8 mouse cellular contexts compared by ENCODE assay signal in genomic region chr19:45748206-45748605, GRCm38 (mm10). TPM values are rescaled to one million over a fixed set of nuclear protein-coding genes. Genes with fewer than 3 reads are reported as not detected.
A peak's percentile ranks its signal among the peaks of the same experiment; 100 is the strongest.
DNase-seq lines count a peak whose midpoint lies in the region; ATAC-seq and TF ChIP-seq lines count a peak whose summit lies in the region.

No protein-coding gene starts in this region.

- 0 out of 2 replicates have a peak, but pooled peaks have one; percentile 0 for TF ChIP-seq CTCF in cerebellum, adult 2 months (IDR thresholded peaks at IDR 0.05; ENCODE audit: borderline replicate concordance, insufficient read depth, low read depth, low read length)
- TF ChIP-seq CTCF in stomach, postnatal 0 days (IDR thresholded peaks at IDR 0.05; ENCODE audit: low read depth): no peak

- H3K9me3 ChIP-seq in neural tube, embryonic 11.5 days (ENCODE audit: control insufficient read depth, low read length): no peaks in the 10 kb centered on the region
- no peaks in the 10 kb centered on the region for H3K9me3 ChIP-seq in limb, embryonic 15.5 days
- H3K9me3 ChIP-seq in stomach, postnatal 0 days (ENCODE audit: control insufficient read depth, low read length): no peaks in the 10 kb centered on the region

- 30% methylated on average over 9 of the region's 9 CpGs for WGBS in cerebellum, adult 2 months
- WGBS in neural tube, embryonic 11.5 days: 54% methylated on average over 9 of the region's 9 CpGs
- WGBS in limb, embryonic 15.5 days: 49% methylated on average over 9 of the region's 9 CpGs
- WGBS in stomach, postnatal 0 days: 49% methylated on average over 9 of the region's 9 CpGs

- TF ChIP-seq EP300 in stomach, postnatal 0 days (optimal IDR thresholded peaks at IDR 0.05): no peak

- peaks cover 2% of the 10 kb centered on the region; the same call in 1 of the 2 replicates for H3K36me3 ChIP-seq in neural tube, embryonic 11.5 days (ENCODE audit: control insufficient read depth, insufficient read depth, low read length)
- peaks cover 18% of the 10 kb centered on the region for H3K36me3 ChIP-seq in limb, embryonic 15.5 days
- H3K36me3 ChIP-seq in stomach, postnatal 0 days (ENCODE audit: control insufficient read depth, insufficient read depth, low read length): 0 out of 2 replicates have a peak, but pooled peaks cover 5% of the 10 kb centered on the region

- ATAC-seq in neural tube, embryonic 11.5 days (ENCODE audit: insufficient read depth, low FRiP score, low TSS enrichment): no peak
- no peak for ATAC-seq in limb, embryonic 15.5 days (ENCODE audit: insufficient number of reproducible peaks, low FRiP score, low TSS enrichment, low read depth)
- ATAC-seq in stomach, postnatal 0 days (ENCODE audit: low FRiP score, low TSS enrichment): no peak

- H3K9ac ChIP-seq in neural tube, embryonic 11.5 days (ENCODE audit: low read length): no peak overlapping the region
- H3K9ac ChIP-seq in limb, embryonic 15.5 days: 0 out of 2 replicates have a peak overlapping the region, but pooled peaks have one; percentile 71
- H3K9ac ChIP-seq in stomach, postnatal 0 days (ENCODE audit: low read length): no peak overlapping the region

- H3K4me2 ChIP-seq in neural tube, embryonic 11.5 days (ENCODE audit: low read depth): peak overlapping the region; percentile 96
- H3K4me2 ChIP-seq in limb, embryonic 15.5 days: peak overlapping the region; percentile 86
- H3K4me2 ChIP-seq in stomach, postnatal 0 days (replicated peaks; ENCODE audit: low read depth): peak overlapping the region; percentile 96

- H3K27ac ChIP-seq in cerebellum, adult 2 months (ENCODE audit: insufficient read depth, low read length): no peak overlapping the region
- no peak overlapping the region for H3K27ac ChIP-seq in neural tube, embryonic 11.5 days (ENCODE audit: low read depth, low read length)
- no peak overlapping the region for H3K27ac ChIP-seq in limb, embryonic 15.5 days
- H3K27ac ChIP-seq in stomach, postnatal 0 days (replicated peaks): no peak overlapping the region

- peaks cover 8% of the 10 kb centered on the region for H3K4me1 ChIP-seq in cerebellum, adult 2 months (ENCODE audit: control insufficient read depth, insufficient read depth, low read length)
- peaks cover 7% of the 10 kb centered on the region for H3K4me1 ChIP-seq in neural tube, embryonic 11.5 days (ENCODE audit: control insufficient read depth, insufficient read depth, low read length)
- peaks cover 31% of the 10 kb centered on the region for H3K4me1 ChIP-seq in limb, embryonic 15.5 days
- peaks cover 2% of the 10 kb centered on the region; the same call in 1 of the 2 replicates for H3K4me1 ChIP-seq in stomach, postnatal 0 days (replicated peaks; ENCODE audit: control insufficient read depth, insufficient read depth)

- peaks cover 1% of the 10 kb centered on the region; the same call in 1 of the 2 replicates for H3K27me3 ChIP-seq in cerebellum, adult 2 months (ENCODE audit: control insufficient read depth, insufficient read depth, low read length)
- peaks cover 41% of the 10 kb centered on the region for H3K27me3 ChIP-seq in neural tube, embryonic 11.5 days (ENCODE audit: control insufficient read depth, insufficient read depth, low read length)
- H3K27me3 ChIP-seq in limb, embryonic 15.5 days: peaks cover 36% of the 10 kb centered on the region
- H3K27me3 ChIP-seq in stomach, postnatal 0 days (ENCODE audit: control insufficient read depth, insufficient read depth, low read length): peaks cover 4% of the 10 kb centered on the region; the same call in 1 of the 2 replicates

- H3K4me3 ChIP-seq in cerebellum, adult 2 months (replicated peaks; ENCODE audit: insufficient read depth, low read depth, low read length): no peak overlapping the region
- peak overlapping the region; percentile 83; the same call in 1 of the 2 replicates for H3K4me3 ChIP-seq in neural tube, embryonic 11.5 days (ENCODE audit: low read depth, low read length)
- H3K4me3 ChIP-seq in limb, embryonic 15.5 days: peak overlapping the region; percentile 85
- peak overlapping the region; percentile 79 for H3K4me3 ChIP-seq in stomach, postnatal 0 days (ENCODE audit: low read depth, low read length)

- no peak for TF ChIP-seq POLR2A in cerebellum, adult 2 months (IDR thresholded peaks at IDR 0.05; ENCODE audit: borderline replicate concordance, insufficient read depth, low read length)

- peak in 1 of 2 experiments; percentile 30 for DNase-seq in cerebellum, adult 2 months
- DNase-seq in cerebellum, adult 18-20 months: no peak
- no peak for DNase-seq in neural tube, embryonic 11.5 days (ENCODE audit: low spot score)
- no peak for DNase-seq in neural tube, embryonic 10.5 days (ENCODE audit: extremely low spot score, low spot score)
- no peak for DNase-seq in stomach, postnatal 0 days (ENCODE audit: low spot score)
- DNase-seq in adrenal gland, postnatal 14 days: no peak
- DNase-seq in testis, postnatal 10 days (ENCODE audit: low spot score): no peak

RNA-seq across cellular contexts. Expression of gene Npm3, which starts 1.2 kb away (rescaled TPM):
- 14.7 and 15.0 TPM in 2 replicates for polyA plus RNA-seq in cerebellum, adult 2 months (2012; rRNA removed)
- polyA plus RNA-seq in neural tube, embryonic 11.5 days (2014; fragmentation: Nextera tagmentation; extraction: Ambion mirVana): 10.1 and 10.5 TPM in 2 replicates
- 12.4 and 20.6 TPM in 2 replicates for polyA plus RNA-seq in limb, embryonic 15.5 days (2015; fragmentation: Nextera tagmentation; extraction: Ambion mirVana)
- polyA plus RNA-seq in stomach, postnatal 0 days (2015; fragmentation: Nextera tagmentation; extraction: Ambion mirVana): 9.9 and 10.9 TPM in 2 replicates
- total RNA-seq in adrenal gland, postnatal 14 days (2021): 27.1 and 33.6 TPM in 2 replicates

RNA-seq across cellular contexts. Expression of gene Fgf8, which starts 5.5 kb away (rescaled TPM):
- not detected in 2 replicates for polyA plus RNA-seq in cerebellum, adult 2 months (2012; rRNA removed)
- polyA plus RNA-seq in neural tube, embryonic 11.5 days (2014; fragmentation: Nextera tagmentation; extraction: Ambion mirVana): 0.23 and 0.72 TPM in 2 replicates
- 0.31 and 0.51 TPM in 2 replicates for polyA plus RNA-seq in limb, embryonic 15.5 days (2015; fragmentation: Nextera tagmentation; extraction: Ambion mirVana)
- not detected in 2 replicates for polyA plus RNA-seq in stomach, postnatal 0 days (2015; fragmentation: Nextera tagmentation; extraction: Ambion mirVana)
- not detected in 2 replicates for total RNA-seq in adrenal gland, postnatal 14 days (2021)

RNA-seq across cellular contexts. Expression of gene Mgea5, which starts 35.4 kb away (rescaled TPM):
- polyA plus RNA-seq in cerebellum, adult 2 months (2012; rRNA removed): 109 and 116 TPM in 2 replicates
- polyA plus RNA-seq in neural tube, embryonic 11.5 days (2014; fragmentation: Nextera tagmentation; extraction: Ambion mirVana): 65.8 and 69.7 TPM in 2 replicates
- polyA plus RNA-seq in limb, embryonic 15.5 days (2015; fragmentation: Nextera tagmentation; extraction: Ambion mirVana): 40.5 and 47.3 TPM in 2 replicates
- polyA plus RNA-seq in stomach, postnatal 0 days (2015; fragmentation: Nextera tagmentation; extraction: Ambion mirVana): 16.5 and 19.0 TPM in 2 replicates
- total RNA-seq in adrenal gland, postnatal 14 days (2021): 71.8 and 76.5 TPM in 2 replicates
